Mouse (Mus musculus) heart, postnatal 0 days (tissue): ENCODE results near the gene Il5ra.

ENCODE experiments used
- CTCF ChIP-seq: IDR thresholded peaks from 2 replicates; pipeline ENCODE4 v1.5.1; 2016; ENCODE audit warnings: antibody characterized with exemption, control low read depth, low read depth
- EP300 ChIP-seq: IDR thresholded peaks from 2 replicates; pipeline ENCODE4 v1.6.1; 2016; ENCODE audit warnings: antibody characterized with exemption, low read depth

DNA sequence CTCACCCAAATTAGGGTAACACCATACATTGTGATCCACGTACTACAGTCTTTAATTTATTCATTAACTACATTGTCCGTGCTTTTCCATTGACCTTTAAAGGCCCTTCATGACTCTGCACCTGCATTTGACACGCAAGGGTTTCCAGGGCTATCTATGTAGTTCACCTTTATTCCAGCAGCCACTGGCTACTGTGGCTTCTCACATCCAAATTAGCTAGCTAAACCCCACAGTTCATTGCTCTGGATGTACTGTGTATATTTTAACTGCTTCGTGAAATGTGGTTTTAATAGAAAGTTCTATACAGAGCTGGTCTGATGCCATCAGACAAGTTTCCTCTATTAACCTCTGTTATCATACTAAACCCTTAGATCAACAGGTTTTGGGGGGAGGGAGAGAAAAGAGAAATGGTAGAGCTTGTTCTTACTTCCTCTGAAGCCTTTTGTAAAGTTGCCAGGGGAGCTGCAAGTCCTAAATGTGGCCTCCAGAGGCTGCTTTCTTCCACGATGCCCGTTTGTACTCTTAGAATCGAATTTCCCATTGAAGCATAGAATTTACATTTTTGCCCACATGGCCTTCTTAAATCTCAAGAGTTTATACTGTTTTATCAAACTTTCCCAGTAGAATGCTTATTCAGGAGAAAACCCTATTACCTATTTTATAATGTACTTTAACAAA lies 5.1 kb downstream of the Il5ra start:
- TF ChIP-seq CTCF (no peak), EP300 (no peak)
